Mouse (Mus musculus): Measurements from ENCODE around the gene Sgms1.

Sgms1 gene

DNA sequence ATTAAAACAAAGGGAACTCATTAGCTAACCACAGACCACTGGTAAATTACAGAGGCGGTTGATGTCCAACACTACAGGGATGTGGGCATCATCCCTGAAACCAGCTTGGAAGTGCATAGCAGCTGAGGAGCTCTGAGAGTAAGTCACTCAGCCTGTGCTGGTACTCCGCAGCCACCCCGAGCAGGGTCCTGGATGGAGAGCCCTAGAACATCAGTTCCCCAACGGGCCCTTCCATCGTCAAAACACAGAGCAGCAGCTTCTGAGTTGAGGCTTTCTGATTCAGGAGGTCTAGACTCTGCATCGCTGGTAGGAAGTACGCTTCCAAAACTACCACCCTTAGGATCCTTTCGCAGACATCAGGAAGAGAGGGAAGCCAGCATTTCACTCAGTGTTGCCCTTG lies 5.8 kb downstream of the Sgms1 start:
- in situ Hi-C loops (cut with MboI, MseI), result no loop called here

DNA sequence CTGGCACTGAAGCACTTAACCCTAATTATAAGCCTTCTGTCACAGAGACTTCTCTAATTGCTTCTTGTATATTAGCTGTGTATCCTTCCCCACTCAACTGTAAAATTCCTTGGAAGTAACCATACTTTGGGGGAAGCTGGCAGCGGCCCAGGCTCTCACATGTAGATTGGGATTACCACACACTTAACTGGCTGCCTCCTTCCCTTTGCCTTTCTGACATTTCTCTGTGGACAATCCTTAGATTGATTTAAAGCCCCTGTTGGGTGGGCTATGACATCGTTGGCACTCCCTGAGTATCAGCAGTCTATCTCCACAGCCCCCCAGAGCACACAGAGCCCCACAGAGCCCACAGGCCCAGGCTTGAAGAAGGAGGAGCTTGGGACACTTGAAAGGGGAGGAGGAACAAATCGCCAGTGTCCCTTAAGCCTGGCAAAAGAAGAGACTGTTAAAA lies 8.0 kb downstream of the Sgms1 start:
- in situ Hi-C loops (cut with MboI, MseI), result no loop called here

DNA sequence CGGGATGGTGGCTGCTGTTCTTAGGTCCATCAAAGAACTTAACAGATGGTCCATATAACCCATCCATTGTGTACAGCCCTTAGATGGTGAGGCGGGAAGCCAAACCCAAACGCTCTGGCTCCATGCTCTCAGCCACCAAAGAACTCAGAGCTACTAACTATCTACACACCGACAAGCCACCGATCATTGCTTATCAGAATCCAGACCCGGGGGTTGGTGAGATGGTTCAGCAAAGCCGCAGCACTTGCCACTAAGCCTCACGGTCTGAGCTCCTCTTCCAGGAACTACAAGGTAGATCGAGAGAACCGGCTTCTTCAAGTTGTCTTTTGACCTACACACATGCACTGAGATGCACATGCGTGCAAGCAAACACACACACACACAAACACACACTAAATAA lies 8.8 kb downstream of the Sgms1 start:
- in situ Hi-C loops (cut with MboI, MseI), result no loop called here

DNA sequence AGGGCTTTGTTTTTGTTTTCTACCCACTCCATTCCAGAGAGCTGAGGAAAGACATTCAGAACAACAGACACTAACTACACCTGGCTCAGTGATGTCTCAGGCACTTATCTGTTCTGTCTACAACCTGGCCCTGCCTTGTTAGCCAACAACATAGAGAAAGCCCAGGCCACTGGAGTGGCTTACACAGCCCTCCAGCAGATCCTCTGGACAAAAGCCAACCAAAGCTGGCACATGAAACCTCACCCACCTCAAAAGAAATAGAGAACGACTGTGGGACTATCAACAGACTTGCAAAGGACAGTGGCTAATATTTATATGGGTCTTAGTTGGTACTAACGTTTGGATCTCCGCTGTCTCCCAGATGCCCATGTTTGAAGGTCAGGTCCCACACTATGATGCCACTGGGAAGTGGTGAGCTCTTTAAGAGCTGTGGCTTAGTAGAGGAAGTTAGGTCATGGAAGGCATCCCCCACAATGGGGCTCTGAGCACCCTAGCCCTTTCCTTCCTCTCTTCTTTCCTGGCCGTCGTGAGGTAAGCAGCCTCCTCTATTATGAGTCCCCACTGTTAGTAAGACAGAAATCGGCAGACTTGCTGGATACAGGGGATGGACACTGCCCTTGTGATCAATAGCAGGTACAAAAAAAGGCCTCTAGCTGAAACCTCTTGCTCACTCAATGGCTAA lies 10.1 kb downstream of the Sgms1 start:
- in situ Hi-C loops (cut with MboI, MseI), result no loop called here

- in situ Hi-C loops (cut with MboI, MseI), result no loop called here
Observed at GRCm38 (mm10) chr19:32378581-32378980, 10.9 kb downstream of the Sgms1 start.

DNA sequence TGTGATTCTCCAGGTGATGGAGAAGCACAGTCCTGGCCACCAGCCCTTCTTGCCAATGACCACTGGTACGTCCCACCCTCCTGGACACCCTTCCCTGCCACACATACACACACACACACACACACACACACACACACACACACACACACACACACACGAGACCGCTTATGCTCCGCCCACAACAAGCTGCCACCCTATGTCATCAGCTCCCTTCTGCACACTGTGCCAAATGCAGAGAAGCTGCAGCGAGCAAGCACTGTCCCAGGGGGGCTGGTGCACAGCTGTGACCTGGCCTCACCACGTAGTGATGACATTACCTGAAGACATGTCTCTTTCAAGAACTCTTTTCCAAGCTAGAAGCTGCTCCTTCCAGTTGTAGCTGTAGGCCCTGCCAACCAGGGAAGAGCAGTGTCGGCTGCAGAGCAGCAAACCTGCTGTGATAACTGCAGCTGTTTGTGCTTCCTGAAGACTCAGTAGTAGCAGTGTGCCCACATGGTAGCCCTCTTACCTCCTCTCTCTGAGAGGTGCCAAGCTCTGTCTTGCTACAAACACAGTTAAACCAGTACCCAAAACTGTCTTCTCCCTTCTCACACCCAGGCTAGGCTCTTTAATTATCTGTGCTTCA lies 11.7 kb downstream of the Sgms1 start:
- in situ Hi-C loops (cut with MboI, MseI), result no loop called here

DNA sequence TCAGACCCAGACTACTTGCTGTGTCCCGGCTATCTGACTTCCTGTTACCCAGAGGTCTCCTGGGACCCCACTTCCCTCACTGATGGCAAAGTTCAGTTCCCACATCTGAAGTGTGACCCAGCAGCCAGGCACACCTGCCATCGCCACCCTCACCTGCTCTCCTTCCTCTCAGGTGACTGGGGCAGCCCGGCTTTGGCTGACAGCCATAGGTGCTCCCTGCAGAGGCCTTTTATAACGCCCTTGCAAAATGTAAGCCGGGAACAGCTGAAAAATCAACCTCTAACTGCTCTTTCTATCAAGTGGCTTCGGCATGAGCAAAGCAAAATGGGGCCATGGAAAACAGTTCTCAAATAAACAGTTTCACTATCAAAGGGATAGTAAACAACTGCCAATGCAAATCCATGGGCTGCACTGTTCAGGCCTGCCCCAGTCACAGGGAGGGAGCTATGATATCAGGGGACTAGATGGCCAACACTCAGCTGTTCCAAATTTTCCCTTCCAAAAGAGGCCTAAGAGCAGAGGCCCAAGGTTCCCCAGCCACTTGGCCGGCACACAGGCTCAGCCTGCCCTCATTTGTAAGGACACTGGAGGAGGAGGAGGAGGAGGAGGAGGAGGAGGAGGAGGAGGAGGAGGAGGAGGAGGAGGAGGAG lies 12.5 kb downstream of the Sgms1 start:
- in situ Hi-C loops (cut with MboI, MseI), result no loop called here

DNA sequence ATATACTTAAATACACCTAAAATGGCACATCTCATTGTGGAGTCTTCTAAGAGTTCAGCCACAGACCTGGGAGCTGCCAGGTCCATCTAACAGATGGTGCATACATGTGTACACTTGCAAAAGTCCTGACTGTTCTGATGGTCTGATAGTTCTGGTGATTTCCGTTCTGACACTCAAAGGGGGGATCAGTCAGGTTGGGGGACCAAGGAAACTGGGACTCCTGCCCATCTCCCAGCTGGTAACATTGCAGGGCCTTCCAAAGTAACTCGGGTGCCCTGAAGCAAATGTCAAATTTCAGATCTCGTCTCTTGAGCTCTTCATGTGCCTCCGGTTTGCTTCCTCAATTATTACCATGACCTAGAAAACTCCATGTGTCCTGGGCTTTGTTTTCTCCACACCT lies 13.5 kb downstream of the Sgms1 start:
- in situ Hi-C loops (cut with MboI, MseI), result no loop called here

DNA sequence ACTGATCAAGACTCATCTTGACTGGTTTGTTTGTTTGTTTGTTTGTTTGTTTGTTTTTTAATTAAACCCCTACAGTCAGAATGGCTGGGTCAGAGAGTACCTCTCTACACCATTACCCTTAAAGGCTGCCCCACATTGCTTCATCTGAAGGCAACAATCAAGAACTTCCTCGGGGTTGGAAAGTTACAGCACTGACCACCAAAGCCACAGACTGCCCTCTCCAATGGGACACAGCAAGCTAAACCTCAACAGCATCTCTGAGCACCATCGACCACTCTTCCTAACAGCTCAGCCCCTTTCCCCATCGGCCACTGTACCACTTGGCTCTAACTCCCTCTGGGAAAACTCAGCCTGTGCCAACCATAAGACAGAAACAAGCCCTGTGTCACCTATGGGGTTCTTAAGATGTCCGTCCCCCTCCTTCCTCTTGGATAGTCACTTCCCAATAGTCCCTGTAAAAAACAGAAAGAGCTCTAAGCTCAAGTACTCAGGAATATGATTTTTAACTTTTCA lies 14.0 kb downstream of the Sgms1 start:
- in situ Hi-C loops (cut with MboI, MseI), result no loop called here

GRCm38 (mm10) chr19:32374751-32375150 lies 14.8 kb downstream of the Sgms1 start:
- in situ Hi-C loops (cut with MboI, MseI), result no loop called here

- in situ Hi-C loops (cut with MboI, MseI), result no loop called here
Observed at GRCm38 (mm10) chr19:32373865-32374655, 15.5 kb downstream of the Sgms1 start.

GRCm38 (mm10) chr19:32372373-32372772 lies 17.1 kb downstream of the Sgms1 start:
- in situ Hi-C loops (cut with MboI, MseI), result no loop called here

GRCm38 (mm10) chr19:32367333-32367732 lies 22.2 kb downstream of the Sgms1 start:
- in situ Hi-C loops (cut with MboI, MseI), result no loop called here

DNA sequence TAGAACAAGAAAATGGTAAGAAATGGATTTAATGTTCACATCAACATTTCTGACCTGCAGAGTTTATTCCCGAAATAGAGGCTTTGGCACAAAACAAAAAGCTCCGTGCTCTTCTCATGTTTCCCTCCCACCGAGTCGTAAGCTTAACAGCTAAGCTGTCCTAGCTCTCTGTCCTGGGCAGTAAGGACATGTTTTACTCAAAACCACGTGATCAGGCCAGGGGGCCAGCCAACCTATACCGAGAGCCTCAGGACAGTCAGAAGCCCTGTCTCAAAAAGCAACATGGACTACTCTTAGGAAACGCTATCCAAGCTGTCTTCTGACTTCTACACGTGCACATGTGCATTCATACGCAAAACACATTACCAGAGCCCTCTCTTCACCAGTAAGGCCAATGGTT lies 23.1 kb downstream of the Sgms1 start:
- in situ Hi-C loops (cut with MboI, MseI), result no loop called here

GRCm38 (mm10) chr19:32365111-32365510 lies 24.4 kb downstream of the Sgms1 start:
- in situ Hi-C loops (cut with MboI, MseI), result no loop called here

GRCm38 (mm10) chr19:32363587-32363986 lies 25.9 kb downstream of the Sgms1 start:
- in situ Hi-C loops (cut with MboI, MseI), result no loop called here

GRCm38 (mm10) chr19:32362520-32362919 lies 27.0 kb downstream of the Sgms1 start:
- in situ Hi-C loops (cut with MboI, MseI), result no loop called here

DNA sequence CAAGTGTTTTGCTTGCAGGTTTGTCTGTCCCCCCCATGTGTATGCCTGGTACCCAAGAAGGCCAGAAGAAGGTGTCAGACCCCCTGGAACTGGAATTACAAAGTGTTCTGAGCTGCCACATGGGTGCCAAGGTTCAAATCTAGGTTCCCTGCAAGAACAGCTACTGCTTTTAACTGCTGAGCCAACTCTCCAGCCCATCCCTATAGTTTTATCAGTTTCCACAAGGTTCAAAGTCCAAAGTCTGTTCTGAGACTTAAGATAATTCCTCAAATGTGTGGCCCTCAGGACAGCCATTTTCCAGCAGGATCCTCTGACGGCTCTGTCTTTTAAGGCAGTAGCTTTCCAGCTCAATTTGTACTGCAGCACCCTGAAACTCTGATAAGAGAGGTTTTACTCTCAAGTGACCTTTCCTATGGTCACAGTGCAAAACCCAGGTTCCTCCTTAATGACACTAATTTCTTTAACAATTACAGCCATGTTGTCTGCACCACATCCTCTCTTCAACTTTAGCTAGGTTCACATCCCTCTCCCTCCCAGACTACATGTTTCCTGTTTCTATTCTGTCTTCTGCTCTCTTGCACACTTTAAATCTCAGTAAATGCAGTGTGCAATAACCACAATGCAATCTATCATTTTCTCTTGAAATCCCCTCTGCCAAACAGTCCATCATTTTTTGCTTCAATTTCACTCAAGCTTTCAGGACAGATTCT lies 28.4 kb downstream of the Sgms1 start:
- in situ Hi-C loops (cut with MboI, MseI), result no loop called here

GRCm38 (mm10) chr19:32360546-32360945 lies 29.0 kb downstream of the Sgms1 start:
- in situ Hi-C loops (cut with MboI, MseI), result no loop called here

DNA sequence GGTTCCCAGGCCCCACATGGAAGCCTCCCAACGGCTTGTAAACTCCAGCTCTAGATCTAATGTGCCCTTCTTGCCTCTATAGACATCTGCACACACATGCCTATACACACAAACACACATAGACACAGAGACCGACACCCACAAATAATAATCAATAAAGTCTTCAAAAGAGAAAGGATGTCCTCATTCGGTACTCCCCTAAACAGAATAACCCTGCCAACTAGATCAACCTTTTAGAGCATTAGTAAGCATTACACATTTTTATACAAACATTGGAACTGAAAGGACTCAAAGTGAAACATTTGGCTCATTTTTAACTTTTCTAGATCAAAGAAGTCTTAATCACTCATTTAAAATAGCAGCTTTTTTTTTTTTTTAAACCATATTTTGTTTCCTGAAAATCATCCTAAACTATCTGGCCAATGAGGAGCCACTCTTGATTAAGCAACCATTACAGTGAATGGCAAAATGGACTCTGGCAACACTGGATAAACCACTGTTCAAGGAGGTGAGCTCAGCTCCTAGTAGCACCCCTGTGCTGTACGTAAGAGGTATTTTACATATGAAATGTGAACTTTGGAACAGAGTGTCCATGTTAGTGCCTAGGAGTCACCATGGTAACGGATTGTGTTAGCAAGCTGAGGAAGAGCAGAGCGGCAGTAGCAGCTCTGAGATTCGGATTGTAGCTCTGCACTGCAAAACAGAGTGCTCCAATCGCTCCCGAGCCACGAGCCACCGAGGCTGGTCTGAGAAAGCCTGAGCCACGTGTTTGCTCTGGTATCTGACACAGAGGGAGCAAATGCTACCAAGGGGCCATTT lies 30.6 kb downstream of the Sgms1 start:
- in situ Hi-C loops (cut with MboI, MseI), result no loop called here

All from T-helper 1 cell (primary cell).